8 mouse cellular contexts compared by ENCODE assay signal in the genomic region with DNA sequence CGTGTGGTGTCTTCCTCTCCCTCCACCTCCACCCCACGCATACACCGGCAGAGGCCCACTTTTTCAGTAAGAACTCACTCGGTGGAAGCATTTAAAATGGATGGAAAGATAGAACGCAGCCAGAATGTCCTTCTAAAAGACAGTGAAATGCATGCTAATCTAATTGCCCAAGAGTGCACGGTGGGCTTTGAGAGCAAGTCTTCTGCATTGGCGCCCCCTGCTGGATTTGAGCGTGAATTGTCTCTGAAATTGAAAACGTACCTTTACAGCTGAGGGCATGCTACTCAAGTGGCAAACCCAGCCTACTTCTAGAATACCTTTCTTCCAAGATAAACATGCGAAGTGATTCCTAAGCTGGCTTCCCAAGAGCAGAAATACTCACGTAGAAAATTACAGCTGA.
A peak's percentile ranks its signal among the peaks of the same experiment; 100 is the strongest.
DNase-seq lines count a peak whose midpoint lies in the region; ATAC-seq and TF ChIP-seq lines count a peak whose summit lies in the region.

No protein-coding gene starts in this region.

- peak overlapping the region; percentile 35 for H3K4me2 ChIP-seq in hindbrain, postnatal 0 days (ENCODE audit: low read depth, low read length)

- no peak overlapping the region for H3K27ac ChIP-seq in hindbrain, postnatal 0 days

- peak; percentile 31 for DNase-seq in adipocyte (ENCODE audit: low spot score)
- peak; percentile 81 for DNase-seq in cerebellum, adult 9-11 months
- peak; percentile 77 to 85 for DNase-seq in frontal cortex, postnatal 14 days (ENCODE audit: low spot score in 2 of 2)
- peak; percentile 91 for DNase-seq in hindbrain, postnatal 0 days (ENCODE audit: low spot score)
- peak; percentile 72 for DNase-seq in left cerebral cortex, adult 11 months (ENCODE audit: low spot score)
- DNase-seq in lung, postnatal 4 days: peak; percentile 57 to 80
- DNase-seq in right cerebral cortex, postnatal 14 days: peak; percentile 84

- WGBS in hindbrain, postnatal 0 days: 9% methylated on average over 11 of the region's 11 CpGs

- peak; percentile 93 for TF ChIP-seq CTCF in hindbrain, postnatal 0 days (IDR thresholded peaks at IDR 0.05; ENCODE audit: low read depth)

- no peaks in the 10 kb centered on the region for H3K36me3 ChIP-seq in hindbrain, postnatal 0 days (ENCODE audit: insufficient read depth, low read length)

- no peaks in the 10 kb centered on the region for H3K27me3 ChIP-seq in hindbrain, postnatal 0 days (ENCODE audit: insufficient read depth, low read length)

- no peaks in the 10 kb centered on the region for H3K4me1 ChIP-seq in hindbrain, postnatal 0 days (ENCODE audit: insufficient read depth, low read length)

- ATAC-seq in hindbrain, postnatal 0 days: peak; percentile 76
- no peak for ATAC-seq in activated CD4-positive, CD25-positive, alpha-beta regulatory T cell, adult 4 months

- no peak overlapping the region for H3K4me3 ChIP-seq in hindbrain, postnatal 0 days (ENCODE audit: low read length)

- no peaks in the 10 kb centered on the region for H3K9me3 ChIP-seq in hindbrain, postnatal 0 days (ENCODE audit: low read length)

- no peak overlapping the region for H3K9ac ChIP-seq in hindbrain, postnatal 0 days (replicated peaks; ENCODE audit: low read length)

Comparison
In these comparisons a context has a peak if more than half of its experiments do, and no peak if none do; other contexts are left out.
1. DNase-seq: peak in every context shown above with its lines; median percentile 91 in hindbrain, postnatal 0 days; 84 in right cerebral cortex, postnatal 14 days; 81 in cerebellum, adult 9-11 months; 81 in frontal cortex, postnatal 14 days; 72 in left cerebral cortex, adult 11 months; 68 in lung, postnatal 4 days; 31 in adipocyte.